Comparison of ENCODE assay signal across 26 mouse cellular contexts in the genomic region with DNA sequence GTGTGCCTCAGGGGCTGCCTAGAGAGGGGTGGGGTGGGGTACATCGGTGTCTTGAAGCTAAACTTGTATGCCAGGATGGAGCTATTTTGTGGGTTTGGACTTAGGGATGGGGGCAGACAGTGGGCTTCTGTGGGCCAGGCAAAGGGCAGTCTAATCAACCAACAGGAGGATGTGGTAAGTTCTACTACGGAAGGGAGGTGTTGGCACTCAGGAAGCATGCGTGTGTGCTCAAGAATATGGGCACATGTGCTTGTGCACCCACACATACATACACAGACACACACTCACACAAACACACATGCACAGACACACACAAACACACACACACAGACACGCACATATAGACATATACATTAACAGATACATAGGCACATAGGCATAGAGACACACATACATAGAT. TPM values are rescaled to one million over a fixed set of nuclear protein-coding genes. Genes with fewer than 3 reads are reported as not detected.
DNase-seq lines count a peak whose midpoint lies in the region; ATAC-seq and TF ChIP-seq lines count a peak whose summit lies in the region.
"Had no signal": no experiment of that assay in that cellular context is flagged by ENCODE, and none has a peak within 500 bp of the region (broad histone marks: within the 10 kb centered on the region; RNA-seq: fewer than 3 reads in every experiment).

No protein-coding gene starts in this region.

- H3K4me2 ChIP-seq in liver, embryonic 15.5 days: peak overlapping the region; percentile 65
- peak overlapping the region; percentile 86 for H3K4me2 ChIP-seq in myocyte (ENCODE audit: low read depth)
- H3K4me2 ChIP-seq: embryonic facial prominence, embryonic 15.5 days; heart, embryonic 15.5 days; hindbrain, embryonic 12.5 days had no signal

- H3K9ac ChIP-seq in liver, embryonic 15.5 days: peak overlapping the region; percentile 19; the same call in 1 of the 2 replicates
- H3K9ac ChIP-seq: embryonic facial prominence, embryonic 15.5 days; heart, embryonic 15.5 days; hindbrain, embryonic 12.5 days had no signal

- no peak overlapping the region for H3ac ChIP-seq in myocyte (ENCODE audit: control insufficient read depth, insufficient read length)

- 94% methylated on average over 4 of the region's 4 CpGs for WGBS in heart, embryonic 10.5 days
- 39% methylated on average over 4 of the region's 4 CpGs for WGBS in liver, embryonic 15.5 days (ENCODE audit: insufficient replicate concordance)

- H3K36me3 ChIP-seq in heart, embryonic 10.5 days: no peaks in the 10 kb centered on the region
- H3K36me3 ChIP-seq in liver, embryonic 15.5 days (replicated peaks): no peaks in the 10 kb centered on the region
- H3K36me3 ChIP-seq in myocyte (ENCODE audit: control insufficient read depth, insufficient read depth): no peaks in the 10 kb centered on the region
- H3K36me3 ChIP-seq: embryonic facial prominence, embryonic 15.5 days; heart, embryonic 15.5 days; hindbrain, embryonic 12.5 days; midbrain, embryonic 10.5 days had no signal

- peaks cover 40% of the 10 kb centered on the region for H3K4me1 ChIP-seq in heart, embryonic 10.5 days
- peaks cover 73% of the 10 kb centered on the region for H3K4me1 ChIP-seq in liver, embryonic 15.5 days (replicated peaks)

- intact Hi-C loops in heart, postnatal 36 days (cut with DNase I): loop anchor here (5.0 kb wide), 1 partner anchor 100 kb away; no protein-coding TSS in a partner anchor

- DNase-seq in heart, embryonic 10.5 days (ENCODE audit: low spot score): no peak
- no peak for DNase-seq in heart, postnatal 36 days
- DNase-seq in embryo, embryonic 10 days (ENCODE audit: low spot score): no peak
- DNase-seq in right cerebral cortex, adult 18-20 months: no peak
- DNase-seq in right cerebral cortex, postnatal 4 days: no peak
- DNase-seq: cerebellum, adult 8-10 months; heart, adult 18-20 months; kidney, adult 8-10 months; kidney, postnatal 36 days; layer of hippocampus, adult 9-11 months; left cerebral cortex, postnatal 4 days; lung, adult 18-20 months; right cerebral cortex, postnatal 25 days had no signal

- 0 out of 2 replicates have a peak overlapping the region, but pooled peaks have one; percentile 39 for H3K27ac ChIP-seq in heart, embryonic 10.5 days
- peak overlapping the region; percentile 86 for H3K27ac ChIP-seq in liver, embryonic 15.5 days (replicated peaks)
- H3K27ac ChIP-seq: embryonic facial prominence, embryonic 15.5 days; hindbrain, embryonic 12.5 days; left cerebral cortex, adult 2 months had no signal

- peak; percentile 18 to 56; a peak in 2 of 4 replicates for ATAC-seq in hematopoietic stem cell, adult 5-6 weeks (replicated peaks in 1 of 2; ENCODE audit: insufficient read depth in 1 of 2, low FRiP score in 2 of 2, low TSS enrichment in 1 of 2, low read depth in 1 of 2, poor library complexity in 2 of 2, severe bottlenecking in 2 of 2)
- no peak for ATAC-seq in liver, embryonic 15.5 days (ENCODE audit: insufficient read depth)

- no peaks in the 10 kb centered on the region for H3K79me2 ChIP-seq in myocyte (ENCODE audit: control insufficient read depth, insufficient read depth)

- TF ChIP-seq POLR2A in myocyte (IDR thresholded peaks at IDR 0.05; ENCODE audit: insufficient read length, low read depth): no peak

- H3K9me3 ChIP-seq in heart, embryonic 10.5 days: no peaks in the 10 kb centered on the region
- H3K9me3 ChIP-seq in liver, embryonic 15.5 days (replicated peaks): no peaks in the 10 kb centered on the region
- H3K9me3 ChIP-seq: embryonic facial prominence, embryonic 15.5 days; heart, embryonic 15.5 days; hindbrain, embryonic 12.5 days; midbrain, embryonic 10.5 days had no signal

- peaks cover 42% of the 10 kb centered on the region for H3K27me3 ChIP-seq in heart, embryonic 10.5 days (ENCODE audit: insufficient read depth, poor library complexity, severe bottlenecking)
- H3K27me3 ChIP-seq in liver, embryonic 15.5 days: no peaks in the 10 kb centered on the region; the same call in 1 of the 2 replicates
- no peaks in the 10 kb centered on the region for H3K27me3 ChIP-seq in myocyte (ENCODE audit: control insufficient read depth, insufficient read depth, insufficient read length)
- H3K27me3 ChIP-seq: embryonic facial prominence, embryonic 15.5 days; heart, embryonic 15.5 days had no signal

- H3K4me3 ChIP-seq in heart, embryonic 10.5 days: no peak overlapping the region
- H3K4me3 ChIP-seq in liver, embryonic 15.5 days (replicated peaks): no peak overlapping the region
- H3K4me3 ChIP-seq in myocyte: no peak overlapping the region
- H3K4me3 ChIP-seq: embryonic facial prominence, embryonic 15.5 days; heart, embryonic 15.5 days; hindbrain, embryonic 12.5 days; left cerebral cortex, adult 2 months; midbrain, embryonic 10.5 days had no signal

TF ChIP-seq in myocyte, 11 proteins besides CTCF, POLR2A, EP300 and RAD21:
- TF ChIP-seq MAX (IDR thresholded peaks at IDR 0.05; ENCODE audit: low read depth) (no peak), MYOD1 (IDR thresholded peaks at IDR 0.05; ENCODE audit: control insufficient read depth in 1 of 3, insufficient read length in 2 of 3, low read depth in 2 of 3) (no peak), TCF3 (IDR thresholded peaks at IDR 0.05; ENCODE audit: insufficient read length, low read depth) (no peak), E2F4 (IDR thresholded peaks at IDR 0.05; ENCODE audit: insufficient read depth) (no peak), USF1 (IDR thresholded peaks at IDR 0.05; ENCODE audit: low read depth) (no peak), CEBPB (IDR thresholded peaks at IDR 0.05; ENCODE audit: insufficient read depth, poor library complexity, severe bottlenecking) (no peak), MYOG (IDR thresholded peaks at IDR 0.05; ENCODE audit: control insufficient read depth in 1 of 3, insufficient read depth in 1 of 3, insufficient read length in 2 of 3, low read depth in 2 of 3) (no peak), POLR2AphosphoS2 (IDR thresholded peaks at IDR 0.05; ENCODE audit: insufficient read length, low read depth) (no peak)

RNA-seq across cellular contexts. Expression of gene 1600014C23Rik, which starts 13.6 kb away (rescaled TPM):
- 0.62 TPM in 1 of 2 replicates, not detected in the other for polyA plus RNA-seq in heart, embryonic 10.5 days (2016; fragmentation: Nextera tagmentation; extraction: Ambion mirVana)
- not detected for total RNA-seq in heart, postnatal 36 days (2021)
- not detected in 2 replicates for total RNA-seq in hematopoietic stem cell, adult 5-6 weeks (2017)
- polyA plus RNA-seq in liver, embryonic 15.5 days (2015; fragmentation: Nextera tagmentation; extraction: Ambion mirVana): 0.25 TPM in 1 of 2 replicates, not detected in the other
- polyA plus RNA-seq in myocyte (2012; fragmentation: generic; extraction: Trizol): 0.17 TPM
- total RNA-seq: adrenal gland, adult 18-20 months; left cerebral cortex, adult 2 months; left cerebral cortex, postnatal 4 days had no signal
- polyA plus RNA-seq: embryonic facial prominence, embryonic 15.5 days; hindbrain, embryonic 12.5 days; intestine, embryonic 14.5 days; neural tube, embryonic 14.5 days; stomach, embryonic 16.5 days; thymus, postnatal 0 days had no signal
